Comparison of ENCODE assay signal across 13 mouse cellular contexts in the genomic region with DNA sequence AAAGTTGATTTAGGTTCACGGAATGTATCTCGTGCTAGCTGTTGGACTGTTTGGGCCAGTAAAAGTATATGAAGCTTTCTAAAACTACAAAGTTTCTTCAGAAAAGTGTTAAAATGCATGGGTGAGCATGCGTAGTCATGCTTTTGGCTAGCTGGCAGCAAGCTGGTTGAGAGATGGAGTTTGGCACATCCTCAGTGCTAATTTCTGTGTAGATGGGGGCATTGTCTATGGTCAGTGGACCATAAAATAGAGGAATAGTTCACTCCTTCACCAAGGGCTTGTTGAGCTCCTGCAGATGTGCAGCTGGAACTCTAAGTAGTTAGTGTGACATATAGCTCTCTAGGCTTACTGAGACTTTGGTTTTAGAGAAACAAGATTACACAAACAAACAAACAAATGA.
"Had no signal": no experiment of that assay in that cellular context is flagged by ENCODE, and none has a peak within 500 bp of the region (broad histone marks: within the 10 kb centered on the region; RNA-seq: fewer than 3 reads in every experiment).

No protein-coding gene starts in this region.

- H3K4me2 ChIP-seq: intestine, embryonic 15.5 days; liver, embryonic 11.5 days; liver, embryonic 15.5 days; midbrain, embryonic 15.5 days; neural tube, embryonic 13.5 days had no signal

- ATAC-seq: intestine, embryonic 15.5 days; lung, postnatal 0 days; midbrain, embryonic 15.5 days had no signal

- H3K4me3 ChIP-seq: intestine, embryonic 15.5 days; left cerebral cortex, adult 2 months; limb, embryonic 10.5 days; liver, embryonic 15.5 days; midbrain, embryonic 10.5 days; midbrain, embryonic 15.5 days; neural tube, embryonic 13.5 days had no signal

- DNase-seq: lung, adult 2 months; lung, postnatal 4 days; thymus, postnatal 4 days had no signal

- H3K9me3 ChIP-seq: intestine, embryonic 15.5 days; limb, embryonic 10.5 days; liver, embryonic 15.5 days; midbrain, embryonic 10.5 days; midbrain, embryonic 15.5 days; neural tube, embryonic 13.5 days had no signal

- H3K27me3 ChIP-seq: intestine, embryonic 15.5 days; liver, embryonic 15.5 days; midbrain, embryonic 15.5 days; neural tube, embryonic 13.5 days had no signal

- H3K36me3 ChIP-seq: intestine, embryonic 15.5 days; limb, embryonic 10.5 days; liver, embryonic 15.5 days; midbrain, embryonic 10.5 days; midbrain, embryonic 15.5 days; neural tube, embryonic 13.5 days had no signal

- H3K27ac ChIP-seq: intestine, embryonic 15.5 days; left cerebral cortex, adult 2 months; limb, embryonic 10.5 days; liver, embryonic 15.5 days; midbrain, embryonic 10.5 days; midbrain, embryonic 15.5 days; neural tube, embryonic 13.5 days; stomach, postnatal 0 days had no signal

- H3K4me1 ChIP-seq: intestine, embryonic 15.5 days; limb, embryonic 10.5 days; liver, embryonic 15.5 days; midbrain, embryonic 10.5 days; midbrain, embryonic 15.5 days; neural tube, embryonic 13.5 days had no signal

- H3K9ac ChIP-seq: intestine, embryonic 15.5 days; liver, embryonic 15.5 days; midbrain, embryonic 15.5 days; neural tube, embryonic 13.5 days had no signal
